Mouse (Mus musculus): ENCODE results near the gene Nkd1.

- no peak for TF ChIP-seq CTCF (IDR thresholded peaks at IDR 0.05; ENCODE audit: low read depth)
- no peak for TF ChIP-seq EP300 (optimal IDR thresholded peaks at IDR 0.05)
Measured at GRCm38 (mm10) chr8:88568211-88568610, 47.1 kb downstream of the Nkd1 start.
